Mouse (Mus musculus): ENCODE measurements around the gene Gm28048.
A peak's percentile ranks its signal among the peaks of the same experiment; 100 is the strongest.

The Gm28048 gene

DNA sequence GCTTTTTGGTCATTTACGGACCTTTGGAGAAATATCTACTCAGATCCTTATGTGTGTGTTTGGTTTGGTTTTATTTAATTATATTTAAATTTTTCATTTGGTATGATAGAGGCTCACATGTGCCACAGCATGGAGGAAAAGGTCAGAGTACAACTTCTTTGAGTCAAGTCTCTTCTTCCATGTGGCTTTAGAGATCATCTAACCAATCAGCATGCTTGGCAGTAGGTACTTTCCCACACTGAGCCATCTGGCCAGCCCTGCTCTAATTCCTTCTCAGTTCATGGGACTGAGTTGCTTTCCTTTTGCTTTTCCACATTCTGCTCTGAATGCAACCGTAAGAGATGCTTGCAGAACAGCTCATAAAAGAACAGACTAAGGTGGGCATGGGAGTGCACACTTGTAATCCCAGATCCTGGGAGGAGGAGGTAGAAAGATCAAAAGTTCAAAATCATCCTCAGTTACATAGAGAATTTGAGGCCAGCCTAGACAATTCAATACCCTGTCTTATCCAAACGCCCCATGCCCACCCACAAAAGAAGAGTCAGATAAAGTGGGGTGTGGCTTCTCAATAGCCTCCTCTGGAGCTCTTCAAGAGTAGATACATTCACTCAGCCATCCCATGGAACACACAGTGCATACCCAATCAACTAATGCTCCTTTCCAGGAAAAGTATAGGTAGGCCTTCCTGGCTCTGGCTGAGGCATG is 188.6 kb downstream of the Gm28048 start:
- peak; percentile 18 to 20 for DNase-seq

DNA sequence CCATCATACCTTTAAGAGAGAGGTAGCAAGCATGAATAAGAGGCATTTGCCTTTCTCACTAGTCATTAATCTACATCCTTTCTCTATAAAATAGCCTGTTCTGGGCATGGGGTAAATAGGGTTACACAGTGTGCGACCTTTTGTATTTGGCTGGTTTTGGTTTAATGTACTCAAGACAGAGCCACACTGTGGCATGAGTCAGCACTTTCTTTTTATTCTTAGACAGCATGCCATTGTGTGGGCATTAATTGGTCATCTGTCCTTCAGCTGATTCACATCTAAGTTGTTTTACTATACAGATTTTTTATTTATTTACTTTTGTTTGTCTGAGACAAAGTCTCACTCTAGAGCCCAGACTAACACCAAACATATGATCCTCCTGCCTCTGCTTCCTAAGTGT is 189.7 kb downstream of the Gm28048 start:
- no peak for DNase-seq

GRCm38 (mm10) chr11:22791726-22792125 is 190.2 kb downstream of the Gm28048 start:
- DNase-seq = no peak

GRCm38 (mm10) chr11:22787833-22788232 is 194.1 kb downstream of the Gm28048 start:
- DNase-seq = no peak
